Mouse (Mus musculus): ENCODE data around the gene Gm10197.
A peak's percentile ranks its signal among the peaks of the same experiment; 100 is the strongest.

Gm10197 gene

GRCm38 (mm10) chr19:53359160-53360033, 12.2 kb downstream of the Gm10197 start:
- peak; percentile 91 for DNase-seq (ENCODE audit: low read depth, low spot score)

DNA sequence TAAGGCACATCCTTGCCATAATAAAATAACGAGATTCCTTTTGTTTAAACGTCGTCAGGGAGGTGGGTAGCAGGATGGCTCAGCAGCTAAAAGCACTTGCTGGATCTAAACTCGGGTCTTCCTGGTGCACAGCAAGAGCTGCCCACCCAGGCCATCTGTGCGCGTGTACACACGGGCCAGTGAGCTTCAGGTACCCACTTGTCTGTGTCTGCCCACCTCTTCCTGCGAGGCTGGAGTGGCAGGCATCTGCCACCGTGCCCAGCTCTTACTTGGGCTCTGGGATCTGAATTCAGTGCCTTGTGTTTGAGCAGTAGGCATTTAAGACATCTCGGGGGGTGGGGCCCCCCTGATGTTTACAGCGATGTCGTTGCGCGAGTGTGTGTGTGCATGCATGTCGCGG, 16.5 kb downstream of the Gm10197 start:
- peak; percentile 84 for DNase-seq (ENCODE audit: low read depth, low spot score)

GRCm38 (mm10) chr19:53354271-53355000, 17.1 kb downstream of the Gm10197 start:
- peak; percentile 72 for DNase-seq (ENCODE audit: low read depth, low spot score)

DNA sequence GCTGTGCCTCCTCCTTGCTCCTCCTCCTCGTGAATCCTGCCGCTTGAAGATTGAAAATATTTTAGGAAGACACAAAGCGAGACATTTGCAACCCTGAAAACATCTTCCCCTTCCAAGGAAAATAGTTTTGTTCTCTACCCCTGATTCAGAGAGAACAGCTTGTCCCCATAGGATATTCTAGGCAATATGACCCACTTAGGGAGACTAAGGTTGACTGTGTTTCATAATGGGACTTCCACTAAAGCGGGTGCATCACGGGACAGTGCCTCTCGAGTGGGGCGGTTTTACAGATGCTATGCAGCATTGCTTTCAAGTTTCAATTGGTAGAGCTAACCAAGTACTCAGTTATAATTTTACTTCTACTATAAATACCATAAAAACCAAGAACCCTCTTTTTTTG, 17.7 kb downstream of the Gm10197 start:
- peak; percentile 86 for DNase-seq (ENCODE audit: low read depth, low spot score)

GRCm38 (mm10) chr19:53345766-53346165, 25.8 kb downstream of the Gm10197 start:
- no peak for DNase-seq (ENCODE audit: low read depth, low spot score)

- DNase-seq (ENCODE audit: low read depth, low spot score), result no peak
Observed at GRCm38 (mm10) chr19:53344062-53344461, 27.5 kb downstream of the Gm10197 start.

- DNase-seq (ENCODE audit: low read depth, low spot score), result peak; percentile 58
Observed at GRCm38 (mm10) chr19:53343174-53343881, 28.2 kb downstream of the Gm10197 start.

GRCm38 (mm10) chr19:53340423-53340822, 31.1 kb downstream of the Gm10197 start:
- DNase-seq (ENCODE audit: low read depth, low spot score), result no peak

DNA sequence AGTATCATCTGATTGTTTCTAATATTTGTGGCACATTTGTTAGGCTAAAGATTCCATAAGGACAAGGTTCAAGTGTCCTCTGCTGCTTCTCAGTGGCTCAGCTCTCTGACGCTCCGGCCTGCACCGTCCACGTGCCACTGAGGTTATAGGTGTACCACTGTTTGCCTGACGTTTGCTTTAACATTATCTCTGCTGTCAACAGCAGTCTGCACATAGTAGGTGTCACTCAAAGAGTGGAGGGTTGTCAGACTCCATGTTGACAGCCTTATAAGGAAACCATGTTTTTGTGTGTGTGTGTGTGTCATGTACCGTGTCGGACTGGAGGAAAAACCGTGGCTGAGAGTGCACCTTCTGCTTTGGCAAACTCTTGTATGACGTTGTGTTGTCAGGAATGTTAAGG, 36.3 kb downstream of the Gm10197 start:
- DNase-seq (ENCODE audit: low read depth, low spot score), result no peak

DNA sequence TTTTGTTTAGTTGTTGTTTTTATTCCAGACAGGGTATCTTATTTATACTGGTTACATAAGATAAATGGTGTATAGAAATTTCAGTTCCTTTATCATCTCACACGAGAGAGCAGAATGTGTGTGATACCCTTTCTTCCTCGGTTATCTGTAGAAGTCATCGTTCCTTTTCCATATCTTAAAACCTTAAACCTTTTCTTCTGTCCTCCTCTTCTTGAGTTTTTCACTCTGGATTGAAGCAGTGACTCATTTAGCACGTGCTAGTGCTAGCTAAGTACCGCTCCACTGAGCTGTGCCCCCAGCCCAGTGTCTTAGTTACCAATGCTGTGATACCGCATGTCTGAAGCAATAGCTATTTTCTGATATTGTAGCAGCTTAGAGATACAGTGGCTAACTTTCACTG, 37.8 kb downstream of the Gm10197 start:
- no peak for DNase-seq (ENCODE audit: low read depth, low spot score)

- DNase-seq (ENCODE audit: low read depth, low spot score), result no peak
Observed at GRCm38 (mm10) chr19:53331882-53332500, 39.6 kb downstream of the Gm10197 start.

- DNase-seq (ENCODE audit: low read depth, low spot score), result peak; percentile 84
Observed at GRCm38 (mm10) chr19:53329992-53330381, 41.6 kb downstream of the Gm10197 start.

DNA sequence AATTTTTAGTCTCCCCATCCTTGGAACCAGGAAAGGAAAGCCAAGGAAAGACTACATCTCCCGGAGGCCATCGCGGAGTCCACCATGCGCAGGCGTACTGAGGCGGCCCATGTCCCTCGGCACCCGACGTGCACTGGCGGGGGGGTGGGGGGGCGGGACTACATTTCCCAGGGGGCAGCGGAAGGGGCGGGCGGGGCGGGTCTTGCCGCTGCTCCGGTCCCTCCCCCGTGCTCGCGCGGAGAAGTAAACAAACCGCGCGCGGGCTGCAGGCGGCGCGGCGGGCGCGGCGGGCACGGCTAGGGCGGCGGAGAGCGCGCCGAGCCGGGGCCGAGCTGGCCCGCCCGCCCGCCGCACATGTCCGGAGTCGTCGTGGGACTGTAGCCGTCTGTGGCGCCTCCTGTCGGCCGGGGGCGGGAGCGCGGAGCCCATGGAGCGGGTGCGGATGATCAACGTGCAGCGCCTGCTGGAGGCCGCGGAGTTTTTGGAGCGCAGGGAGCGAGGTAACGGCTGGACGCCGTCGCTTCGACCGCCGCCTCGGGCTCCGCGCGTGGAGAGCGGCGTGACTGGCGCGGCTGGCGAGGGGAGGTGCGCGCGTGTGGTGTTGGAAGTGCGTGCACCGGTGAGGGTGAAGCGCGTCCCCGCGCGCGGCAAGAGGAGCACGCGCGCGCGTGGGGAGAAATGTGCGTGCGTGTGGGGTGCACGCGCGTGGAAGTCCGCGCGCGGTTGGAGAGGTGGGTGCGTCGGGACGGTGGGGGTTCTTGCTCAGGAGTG, 42.2 kb downstream of the Gm10197 start:
- DNase-seq (ENCODE audit: low read depth, low spot score), result peak; percentile 98

GRCm38 (mm10) chr19:53328116-53328515, 43.5 kb downstream of the Gm10197 start:
- DNase-seq (ENCODE audit: low read depth, low spot score), result no peak

DNA sequence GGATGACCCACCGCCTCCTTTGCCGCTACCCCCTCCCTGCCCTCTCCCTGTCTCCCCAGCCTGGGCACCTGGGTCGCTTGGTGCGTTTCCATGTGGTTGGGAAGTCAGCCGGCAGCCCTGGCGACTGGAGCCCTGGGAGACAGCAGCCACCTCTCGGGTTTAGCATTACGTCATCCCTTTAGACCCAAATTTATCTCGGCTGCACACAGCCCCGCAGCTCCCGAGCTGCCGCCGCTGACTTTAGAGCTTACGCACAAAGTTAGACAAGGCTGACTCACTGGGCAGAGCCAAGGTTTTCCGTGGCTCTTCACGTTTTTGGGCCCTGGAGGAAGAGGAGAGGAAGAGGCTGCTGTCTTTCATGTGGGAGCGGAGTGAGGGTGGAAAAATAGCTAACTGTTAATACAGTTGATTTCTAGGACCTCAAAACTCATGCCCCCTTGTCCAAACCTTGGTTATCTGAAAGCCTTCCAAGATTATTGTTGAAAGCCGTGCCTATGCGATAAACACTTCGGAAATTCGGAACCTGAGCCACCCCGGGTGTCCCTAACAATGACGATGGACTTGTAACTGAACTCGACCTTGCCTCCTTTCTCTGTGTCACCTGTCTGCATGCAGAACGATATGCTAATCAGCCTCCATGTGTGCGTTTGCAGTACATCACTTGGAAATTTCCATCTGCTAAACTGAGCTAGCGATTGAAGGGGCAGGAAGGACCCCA, 45.8 kb downstream of the Gm10197 start:
- DNase-seq (ENCODE audit: low read depth, low spot score), result peak; percentile 96

DNA sequence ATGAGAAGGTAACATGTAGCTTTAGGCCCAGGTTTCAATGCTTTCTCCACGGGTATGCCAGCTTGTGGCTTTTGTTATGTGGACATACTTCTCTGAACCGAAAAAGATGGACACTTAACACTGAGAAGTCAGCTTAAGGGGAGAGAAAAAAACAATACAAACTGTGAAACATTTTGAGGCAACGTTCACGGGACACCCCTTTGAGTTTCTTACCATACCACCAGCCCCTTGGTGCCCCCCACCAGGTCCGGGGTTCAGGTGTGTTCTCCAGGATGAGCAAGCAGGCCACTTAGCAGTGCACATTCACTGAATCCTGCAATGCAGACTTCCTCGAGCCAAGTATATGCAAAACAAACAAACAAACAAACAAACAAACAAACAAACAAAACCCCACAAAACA, 46.7 kb downstream of the Gm10197 start:
- DNase-seq (ENCODE audit: low read depth, low spot score), result no peak

DNA sequence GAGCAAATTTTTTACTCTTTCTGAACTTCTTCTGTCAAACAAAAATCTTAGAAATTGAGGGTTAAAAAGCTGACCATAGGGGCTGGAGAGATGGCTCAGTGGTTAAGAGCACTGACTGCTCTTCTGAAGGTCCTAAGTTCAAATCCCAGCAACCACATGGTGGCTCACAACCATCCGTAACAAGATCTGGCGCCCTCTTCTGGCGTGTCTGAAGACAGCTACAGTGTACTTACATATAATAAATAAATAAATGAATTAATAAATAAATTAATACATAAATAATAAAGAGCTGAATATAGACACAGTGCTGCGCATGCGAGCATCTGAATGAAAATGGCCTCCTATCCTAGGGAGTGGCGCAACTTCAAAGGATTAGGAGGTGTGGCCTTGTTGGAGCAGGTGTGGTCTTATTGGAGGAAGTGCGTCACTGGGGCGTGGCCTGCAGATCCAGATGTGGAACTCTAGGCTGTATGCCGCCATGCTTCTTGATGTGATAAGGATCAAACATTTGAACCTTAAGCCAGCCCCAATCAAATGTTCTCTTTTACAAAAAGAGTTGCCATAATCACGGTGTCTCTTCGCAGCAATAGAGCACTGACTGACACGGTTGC, 49.0 kb downstream of the Gm10197 start:
- no peak for DNase-seq (ENCODE audit: low read depth, low spot score)

All from brain, adult 2 months (tissue).